Mouse (Mus musculus) central nervous system, embryonic 18 days (tissue): ENCODE data around the gene Zfp688. TPM values are rescaled to one million over a fixed set of nuclear protein-coding genes. Genes with fewer than 3 reads are reported as not detected.

Source experiments
- polyA plus RNA-seq: library from polyadenylated mRNA; depleted of rRNA; stranded (reverse); fragments of >200 nt; gene quantifications from 2 replicates; pipeline ENCODE4 v1.2.3, GENCODE M21; 2012; rRNA removed

The Zfp688 gene
- 17.7 and 18.9 TPM in 2 replicates for polyA plus RNA-seq

DNA sequence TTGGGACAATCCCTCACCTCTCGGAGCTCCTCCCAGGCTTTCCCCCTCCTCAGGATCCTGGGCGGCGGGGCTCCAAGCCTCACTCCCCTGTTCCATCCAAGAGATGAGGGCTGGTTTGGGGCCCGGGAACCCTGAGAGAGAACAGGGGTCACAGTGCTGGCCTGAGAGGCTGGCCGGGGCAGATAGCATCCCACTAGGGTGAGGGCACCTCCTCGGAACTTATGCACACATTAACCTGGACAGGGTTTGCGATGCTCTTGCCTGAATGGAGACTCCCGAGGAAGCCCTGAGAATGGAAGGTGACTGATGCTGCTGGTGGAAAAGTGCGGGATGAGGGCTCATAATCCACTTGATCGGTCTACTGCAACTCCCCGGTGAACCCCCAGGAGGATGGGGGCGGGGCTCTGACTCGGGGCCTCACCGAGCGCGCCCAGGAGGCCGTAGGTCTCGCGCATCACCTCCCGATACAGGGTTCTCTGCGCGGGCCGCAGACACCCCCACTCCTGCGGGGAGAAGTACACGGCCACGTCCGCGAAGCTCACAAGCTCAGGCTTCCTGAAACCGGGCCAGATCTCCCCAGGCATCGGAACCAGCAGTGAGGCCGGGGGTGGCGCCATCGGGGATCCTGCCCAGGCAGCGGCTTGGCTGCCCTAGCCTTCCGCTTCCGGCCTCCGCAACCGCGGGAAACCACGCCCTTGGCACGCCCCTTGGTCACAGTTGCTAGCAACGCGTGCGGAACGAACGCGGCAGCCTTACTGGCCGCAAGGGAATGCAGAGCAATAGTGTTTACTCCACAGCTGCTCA is at the start of gene Zfp688:
Zfp688 (minus strand) TSS at position 681 of the 804 bp plus-strand sequence.

DNA sequence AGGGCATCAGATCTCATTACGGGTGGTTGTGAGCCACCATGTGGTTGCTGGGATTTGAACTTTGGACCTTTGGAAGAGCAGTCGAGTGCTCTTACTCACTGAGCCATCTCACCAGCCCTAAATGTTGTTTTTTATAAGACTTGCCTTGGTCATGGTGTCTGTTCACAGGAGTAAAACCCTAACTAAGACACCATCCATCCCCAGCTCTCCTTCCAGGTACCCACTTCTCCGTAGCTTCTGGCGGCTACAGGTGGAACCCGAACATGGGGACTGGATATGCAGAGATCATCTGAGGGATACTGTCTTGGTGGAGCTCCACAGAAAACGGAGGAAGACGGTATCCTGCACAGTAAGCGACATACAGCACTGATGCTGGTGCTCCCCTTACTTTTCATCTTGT is 37.4 kb upstream of the Zfp688 start, which contains the start of gene Prr14:
Prr14 (plus strand) TSS at position 301 of the 400 bp plus-strand sequence.

DNA sequence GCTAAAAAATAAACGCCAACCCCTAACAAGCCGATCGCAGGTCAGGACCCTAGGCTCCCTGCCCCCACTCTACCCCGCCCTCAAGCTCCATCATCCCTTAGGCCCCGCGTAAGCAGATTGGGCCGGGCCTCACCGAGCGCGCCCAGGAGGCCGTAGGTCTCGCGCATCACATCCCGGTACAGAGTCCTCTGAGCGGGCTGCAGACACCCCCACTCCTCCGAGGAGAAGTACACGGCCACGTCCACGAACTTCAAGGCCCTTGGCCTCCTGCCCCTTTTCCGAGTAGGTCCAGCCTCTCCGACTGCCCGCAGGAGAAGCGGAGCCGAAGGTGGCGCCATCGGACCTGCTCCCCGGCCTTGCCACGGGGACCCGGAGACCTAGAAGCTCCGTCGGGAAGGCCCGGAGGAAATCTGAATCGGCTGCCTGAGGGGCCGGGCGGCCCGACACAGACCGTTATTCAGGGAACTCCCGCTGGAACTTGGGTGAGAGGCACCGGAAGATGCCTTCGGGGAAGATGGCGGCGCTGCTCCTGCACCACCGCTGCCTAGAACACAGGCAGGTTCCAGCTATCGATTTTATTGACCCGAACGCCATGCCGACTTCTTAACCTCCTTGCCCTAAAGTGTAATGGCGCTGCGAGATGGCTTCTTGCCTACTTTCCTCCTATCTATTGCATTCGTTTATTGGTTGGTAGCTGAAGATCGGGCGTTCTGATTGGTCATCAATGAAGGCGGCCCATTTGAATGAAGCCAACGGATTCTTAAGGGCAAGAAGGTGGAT is 26.8 kb upstream of the Zfp688 start, which contains the start of gene Zfp689:
Zfp689 (minus strand) TSS at position 638 of the 780 bp plus-strand sequence.

DNA sequence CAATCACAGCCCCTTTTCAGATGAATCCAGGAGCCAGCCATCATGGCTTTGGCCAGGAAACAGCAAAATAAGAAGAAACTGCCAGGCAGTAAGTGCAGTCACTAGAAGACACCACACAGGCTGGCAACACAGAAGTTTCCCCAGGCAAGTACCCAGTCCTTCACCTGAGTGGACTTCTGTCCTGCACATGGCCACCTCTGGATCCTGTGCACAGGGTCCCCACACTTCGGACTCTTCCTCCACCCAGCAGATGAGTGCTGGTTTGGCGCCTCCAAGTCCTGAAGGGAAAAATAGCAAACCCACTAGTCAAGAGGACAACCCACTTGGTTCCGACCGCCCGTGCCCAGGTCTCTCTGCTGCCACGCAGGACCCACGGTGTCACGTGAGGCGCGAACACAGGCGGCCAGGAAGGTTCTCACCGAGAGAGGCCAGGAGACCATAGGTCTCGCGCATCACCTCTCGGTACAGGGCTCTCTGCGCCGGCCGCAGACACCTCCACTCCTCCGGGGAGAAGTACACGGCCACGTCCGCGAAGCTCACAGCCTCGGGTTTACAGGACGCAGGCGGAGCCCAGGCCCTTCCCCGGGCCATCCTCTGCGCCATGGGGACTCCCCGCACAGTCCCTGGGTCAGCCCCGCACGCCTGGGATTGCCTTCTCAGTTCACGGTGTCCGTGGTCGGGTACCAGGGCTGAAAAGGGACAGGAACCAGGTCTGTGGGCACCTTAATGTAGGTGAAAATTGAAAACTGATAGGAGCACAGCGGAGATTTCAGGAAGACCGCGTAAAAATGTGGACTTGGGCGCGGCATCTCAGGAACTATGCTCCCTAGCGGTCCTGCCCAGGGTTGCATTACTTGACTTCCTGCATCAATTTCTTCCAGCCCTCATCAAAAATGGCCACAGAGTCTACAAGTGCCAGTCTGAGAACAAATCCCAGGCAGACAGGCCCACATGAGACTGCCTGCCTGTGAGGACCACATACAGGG is 15.6 kb downstream of the Zfp688 start, which contains the start of gene Zfp764:
Zfp764 (minus strand) TSS at position 821 of the 986 bp plus-strand sequence.

DNA sequence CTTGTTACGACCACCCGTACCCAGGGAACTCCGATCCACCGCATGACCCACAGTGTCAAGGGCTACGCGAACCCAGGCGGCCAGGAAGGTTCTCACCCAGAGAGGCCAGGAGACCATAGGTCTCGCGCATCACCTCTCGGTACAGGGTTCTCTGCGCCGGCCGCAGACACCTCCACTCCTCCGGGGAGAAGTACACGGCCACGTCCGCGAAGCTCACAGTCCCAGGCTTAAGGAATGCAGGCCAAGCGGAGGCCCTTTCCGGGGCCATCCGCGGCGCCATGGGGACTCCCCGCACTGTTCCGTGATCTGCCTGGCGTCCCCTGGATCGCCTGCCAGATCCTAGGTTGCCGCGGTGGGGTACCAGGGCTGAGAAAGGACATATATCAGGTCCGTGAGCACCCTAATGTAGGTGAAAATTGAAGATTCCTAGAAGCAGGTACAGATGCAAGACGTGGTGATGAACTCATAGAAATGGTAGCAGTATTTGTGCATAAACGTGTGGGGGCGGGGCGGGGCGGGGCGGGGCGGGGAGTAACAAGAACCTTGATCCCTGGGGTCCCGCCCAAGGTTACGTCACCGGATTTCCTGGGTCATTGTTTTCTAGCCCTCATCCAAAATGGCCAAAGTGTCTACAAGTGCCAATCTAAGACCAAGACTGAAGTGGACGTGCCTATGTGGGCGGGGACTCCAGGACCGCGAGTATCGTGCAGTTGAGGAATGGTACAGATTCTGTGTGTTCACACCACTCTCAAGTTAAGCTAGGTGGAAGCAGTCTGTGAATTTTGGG is 28.5 kb downstream of the Zfp688 start, which contains the start of gene E430018J23Rik:
E430018J23Rik (minus strand) TSS at position 473 of the 787 bp plus-strand sequence.

DNA sequence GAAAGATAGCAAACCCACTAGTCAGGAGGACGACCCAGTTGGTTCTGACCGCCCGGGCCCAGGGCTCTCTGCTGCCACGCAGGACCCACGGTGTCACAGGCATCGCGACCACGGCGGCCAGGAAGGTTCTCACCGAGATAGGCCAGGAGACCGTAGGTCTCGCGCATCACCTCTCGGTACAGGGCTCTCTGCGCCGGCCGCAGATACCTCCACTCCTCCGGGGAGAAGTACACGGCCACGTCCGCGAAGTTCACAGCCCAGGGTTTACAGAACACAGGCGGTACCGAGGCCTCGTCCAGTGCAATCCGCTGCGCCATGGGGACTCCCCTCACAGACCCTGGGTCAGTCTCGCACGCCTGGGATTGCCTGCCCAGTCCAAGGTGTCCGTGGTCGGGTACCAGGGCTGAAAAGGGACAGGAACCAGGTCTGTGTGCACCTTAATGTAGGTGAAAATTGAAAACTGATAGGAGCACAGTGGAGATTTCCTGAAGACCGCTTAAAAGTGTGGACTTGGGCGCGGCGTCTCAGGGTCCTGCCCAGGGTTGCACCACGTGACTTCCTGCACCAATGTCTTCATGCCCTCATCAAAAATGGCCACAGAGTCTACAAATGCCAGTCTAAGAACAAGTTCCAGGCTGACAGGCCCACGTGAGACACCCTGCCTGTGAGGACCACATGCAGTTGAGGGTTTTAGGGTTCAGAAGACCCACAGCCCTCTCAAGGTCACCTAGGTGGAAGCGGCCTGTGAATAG is 35.1 kb downstream of the Zfp688 start, which contains the start of gene 9130019O22Rik:
9130019O22Rik (minus strand) TSS at position 526 of the 752 bp plus-strand sequence.

DNA sequence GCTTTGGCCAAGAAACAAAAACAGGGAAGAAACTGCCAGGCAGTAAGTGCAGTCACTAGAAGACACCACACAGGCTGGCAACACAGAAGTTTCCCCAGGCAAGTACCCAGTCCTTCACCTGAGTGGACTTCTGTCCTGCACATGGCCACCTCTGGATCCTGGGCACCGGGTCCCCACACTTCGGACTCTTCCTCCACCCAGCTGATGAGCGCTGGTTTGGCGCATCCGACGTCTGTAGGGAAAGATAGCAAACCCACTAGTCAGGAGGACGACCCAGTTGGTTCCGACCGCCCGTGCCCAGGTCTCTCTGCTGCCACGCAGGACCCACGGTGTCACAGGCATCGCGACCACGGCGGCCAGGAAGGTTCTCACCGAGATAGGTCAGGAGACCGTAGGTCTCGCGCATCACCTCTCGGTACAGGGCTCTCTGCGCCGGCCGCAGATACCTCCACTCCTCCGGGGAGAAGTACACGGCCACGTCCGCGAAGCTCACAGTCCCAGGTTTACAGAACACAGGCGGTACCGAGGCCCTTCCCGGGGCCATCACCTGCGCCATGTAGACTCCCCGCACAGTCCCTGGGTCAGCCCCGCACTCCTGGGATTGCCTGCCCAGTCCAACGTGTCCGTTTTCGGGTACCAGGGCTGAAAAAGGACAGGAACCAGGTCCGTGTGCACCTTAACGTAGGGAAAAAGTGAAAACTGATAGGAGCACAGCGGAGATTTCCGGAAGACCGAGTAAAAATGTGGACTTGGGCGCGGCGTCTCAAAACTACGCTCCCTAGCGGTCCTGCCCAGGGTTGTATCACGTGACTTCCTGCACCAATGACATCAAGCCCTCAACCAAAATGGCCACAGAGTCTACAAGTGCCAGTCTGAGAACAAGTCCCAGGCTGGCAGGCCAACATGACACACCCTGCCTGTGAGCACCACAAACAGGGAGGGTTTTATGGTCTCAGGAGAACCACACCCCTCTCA is 46.3 kb downstream of the Zfp688 start, which contains the start of gene Zfp747:
Zfp747 (minus strand) TSS at position 780 of the 975 bp plus-strand sequence.

Other genes with a start within 250 kb of the Zfp688 start
- gene Cd2bp2, start 226.0 kb downstream of the Zfp688 start, polyA plus RNA-seq, result 112 and 116 TPM in 2 replicates
- gene Tbc1d10b, start 213.6 kb downstream of the Zfp688 start, polyA plus RNA-seq, result 57.6 and 57.8 TPM in 2 replicates
- gene Mylpf, start 213.2 kb downstream of the Zfp688 start, polyA plus RNA-seq, result 1.7 and 214 TPM in 2 replicates
- gene Zfp553, start 189.0 kb downstream of the Zfp688 start, polyA plus RNA-seq, result 26.0 and 27.8 TPM in 2 replicates
- gene Sept1, start 188.9 kb downstream of the Zfp688 start, polyA plus RNA-seq, result 14.8 and 15.4 TPM in 2 replicates
- gene Zfp771, start 177.8 kb downstream of the Zfp688 start, polyA plus RNA-seq, result 96.1 and 100 TPM in 2 replicates
- gene Dctpp1, start 161.4 kb downstream of the Zfp688 start, polyA plus RNA-seq, result 87.3 and 95.0 TPM in 2 replicates
- 28.4 and 29.9 TPM in 2 replicates for gene Sephs2, start 148.0 kb downstream of the Zfp688 start, polyA plus RNA-seq
- 0.47 and 0.57 TPM in 2 replicates for gene Itgal, start 125.8 kb downstream of the Zfp688 start, polyA plus RNA-seq
- gene Zfp768, start 76.5 kb downstream of the Zfp688 start, polyA plus RNA-seq, result 26.9 and 27.0 TPM in 2 replicates
- gene Zfp747, start 46.0 kb downstream of the Zfp688 start, polyA plus RNA-seq, result 6.8 and 7.0 TPM in 2 replicates
- gene 9130019O22Rik, start 34.9 kb downstream of the Zfp688 start, polyA plus RNA-seq, result 3.2 and 3.4 TPM in 2 replicates
- 5.2 and 5.5 TPM in 2 replicates for gene E430018J23Rik, start 28.4 kb downstream of the Zfp688 start, polyA plus RNA-seq
- 3.9 and 4.6 TPM in 2 replicates for gene Zfp764, start 15.2 kb downstream of the Zfp688 start, polyA plus RNA-seq
- gene Zfp689, start 27.1 kb upstream of the Zfp688 start, polyA plus RNA-seq, result 9.2 and 10.9 TPM in 2 replicates
- gene Prr14, start 37.5 kb upstream of the Zfp688 start, polyA plus RNA-seq, result 54.7 and 57.7 TPM in 2 replicates
- 18.1 and 24.0 TPM in 2 replicates for gene Fbrs, start 57.1 kb upstream of the Zfp688 start, polyA plus RNA-seq
- gene Srcap, start 89.9 kb upstream of the Zfp688 start, polyA plus RNA-seq, result 15.5 and 19.3 TPM in 2 replicates
- gene Gm42715, start 97.5 kb upstream of the Zfp688 start, polyA plus RNA-seq, result 13.4 and 14.3 TPM in 2 replicates
- 1.3 and 2.7 TPM in 2 replicates for gene Tmem265, start 139.3 kb upstream of the Zfp688 start, polyA plus RNA-seq
- 111 and 112 TPM in 2 replicates for gene Phkg2, start 151.3 kb upstream of the Zfp688 start, polyA plus RNA-seq
- gene Ccdc189, start 166.5 kb upstream of the Zfp688 start, polyA plus RNA-seq, result 13.5 TPM in 2 replicates
- 46.9 and 49.5 TPM in 2 replicates for gene Rnf40, start 166.7 kb upstream of the Zfp688 start, polyA plus RNA-seq
- 28.9 and 29.8 TPM in 2 replicates for gene Zfp629, start 193.7 kb upstream of the Zfp688 start, polyA plus RNA-seq